Mouse (Mus musculus) liver, embryonic 14.5 days (tissue): ENCODE data around the gene Gm8773. TPM values are rescaled to one million over a fixed set of nuclear protein-coding genes. Genes with fewer than 3 reads are reported as not detected.

Source experiments
- ATAC-seq: fragments of 200-750 bp; cut with Nextera tagmentation; 2 replicates; pipeline ENCODE4 v1.8.0; 2017; ENCODE audit warnings: moderate number of reproducible peaks, mild to moderate bottlenecking, moderate library complexity; ENCODE audit not compliant: insufficient read depth
- DNase-seq, 3 experiments: peaks; one replicate each; pipeline ENCODE4 v3.0.0-alpha.2; 2012 to 2013; ENCODE audit warnings: low read depth in 3 of 3, low spot score in 3 of 3
- H3K27ac ChIP-seq: fragments of 300-500 bp; sonication (generic); 2 replicates; pipeline ENCODE4 v1.5.1; 2014; ENCODE audit warnings: moderate library complexity, mild to moderate bottlenecking, control low read depth, inconsistent platforms
- H3K27me3 ChIP-seq: fragments of 300-500 bp; sonication (generic); 2 replicates; pipeline ENCODE4 v1.6.1; 2014; ENCODE audit warnings: mild to moderate bottlenecking, low read length, moderate library complexity; ENCODE audit not compliant: control insufficient read depth, insufficient read depth
- H3K36me3 ChIP-seq: fragments of 300-500 bp; sonication (generic); replicated peaks from 2 replicates; pipeline ENCODE4 v1.6.1; 2014; ENCODE audit warnings: low read depth; ENCODE audit not compliant: control insufficient read depth, insufficient read depth
- H3K4me1 ChIP-seq, 2 experiments: fragments of 200-500 bp in 1 of 2; fragments of 300-500 bp in 1 of 2; sonication (generic) in 1 of 2; replicated peaks; 2 replicates each; pipeline ENCODE4 v1.6.1; 2012 to 2014; ENCODE audit warnings: antibody characterized with exemption in 1 of 2, inconsistent platforms in 1 of 2, low read length in 1 of 2; ENCODE audit not compliant: control insufficient read depth in 2 of 2, insufficient read depth in 2 of 2
- H3K4me2 ChIP-seq: fragments of 300-500 bp; sonication (generic); 2 replicates; pipeline ENCODE4 v1.6.1; 2014; ENCODE audit warnings: low read depth, mild to moderate bottlenecking, control low read depth, moderate library complexity
- H3K4me3 ChIP-seq, 2 experiments: fragments of 200-500 bp in 1 of 2; fragments of 300-500 bp in 1 of 2; sonication (generic) in 1 of 2; 2 replicates each; pipeline ENCODE4 v1.5.1; 2012 to 2014; ENCODE audit warnings: low read depth in 2 of 2, low read length in 2 of 2, mild to moderate bottlenecking in 2 of 2, control low read depth in 1 of 2, inconsistent platforms in 1 of 2, moderate library complexity in 1 of 2; ENCODE audit not compliant: insufficient read depth in 1 of 2
- H3K9ac ChIP-seq: fragments of 300-500 bp; sonication (generic); replicated peaks from 2 replicates; pipeline ENCODE4 v1.6.1; 2014; ENCODE audit warnings: mild to moderate bottlenecking, control low read depth, moderate library complexity
- H3K9me3 ChIP-seq: fragments of 300-500 bp; sonication (generic); 2 replicates; pipeline ENCODE4 v1.6.1; 2016; ENCODE audit warnings: low read length, mixed read lengths; ENCODE audit not compliant: control insufficient read depth
- CTCF ChIP-seq: IDR thresholded peaks from 2 replicates; pipeline ENCODE4 v1.5.1; 2016; ENCODE audit warnings: antibody characterized with exemption, low read depth, control low read depth
- EP300 ChIP-seq: IDR thresholded peaks from 2 replicates; pipeline ENCODE4 v1.6.1; 2016; ENCODE audit warnings: antibody characterized with exemption, low read depth
- WGBS: fragments of 180-500 bp; shearing (Covaris S2); extraction: QIAGEN DNeasy Blood & Tissue Kit; methylation state at CpG from one replicate; pipeline ENCODE4 v1.1.7; 2014; ENCODE audit not compliant: insufficient replicate concordance; 5-methylcytosine and 5-hydroxymethylcytosine counted together
- polyA plus RNA-seq, 2 experiments: library from polyadenylated mRNA; depleted of rRNA in 1 of 2; stranded (reverse) in 1 of 2; unstranded in 1 of 2; fragments of >200 nt; fragmentation: Nextera tagmentation in 1 of 2; extraction: Ambion mirVana in 1 of 2; gene quantifications; 2 replicates each; pipeline versions ENCODE4 v1.2.1 to v1.2.3; 2012 to 2014

Gm8773 gene
- polyA plus RNA-seq, 2 experiments = 0.12 to 0.28 TPM

GRCm38 (mm10) chr5:5587686-5588085 is 14.1 kb downstream of the Gm8773 start:
- ATAC-seq (no peak), DNase-seq (no peak)
- H3K4me1 ChIP-seq = no peaks in the 10 kb centered on the region
- H3K9me3 ChIP-seq = no peaks in the 10 kb centered on the region
- no peaks in the 10 kb centered on the region for H3K27me3 ChIP-seq
- H3K4me3 ChIP-seq = no peak overlapping the region
- H3K9ac ChIP-seq = no peak overlapping the region
- no peak overlapping the region for H3K4me2 ChIP-seq
- TF ChIP-seq EP300 (no peak), CTCF (no peak)
- 67% methylated on average over 3 of the region's 3 CpGs for WGBS
- no peak overlapping the region for H3K27ac ChIP-seq
- H3K36me3 ChIP-seq = no peaks in the 10 kb centered on the region

- Histone ChIP-seq H3K9ac (no peak overlapping the region), H3K27ac (no peak overlapping the region), H3K27me3 (no peaks in the 10 kb centered on the region), H3K9me3 (no peaks in the 10 kb centered on the region), H3K4me1 (no peaks in the 10 kb centered on the region), H3K4me3 (no peak overlapping the region), H3K4me2 (no peak overlapping the region), H3K36me3 (no peaks in the 10 kb centered on the region)
- TF ChIP-seq EP300 = no peak
- no peak for TF ChIP-seq CTCF
- DNase-seq = no peak
- ATAC-seq = no peak
- 40% methylated on average over 3 of the region's 3 CpGs for WGBS
Measured at GRCm38 (mm10) chr5:5610540-5610939, 36.9 kb downstream of the Gm8773 start.

GRCm38 (mm10) chr5:5618329-5618728 is 44.7 kb downstream of the Gm8773 start:
- no peak for ATAC-seq
- no peak for TF ChIP-seq CTCF
- no peak for TF ChIP-seq EP300
- Histone ChIP-seq H3K9ac (no peak overlapping the region), H3K36me3 (no peaks in the 10 kb centered on the region), H3K27ac (no peak overlapping the region), H3K4me2 (no peak overlapping the region), H3K4me1 (no peaks in the 10 kb centered on the region), H3K4me3 (no peak overlapping the region), H3K9me3 (no peaks in the 10 kb centered on the region), H3K27me3 (no peaks in the 10 kb centered on the region)
- WGBS = 32% methylated on average over 4 of the region's 4 CpGs
- DNase-seq = no peak

GRCm38 (mm10) chr5:5625491-5625890 is 51.9 kb downstream of the Gm8773 start:
- H3K27ac ChIP-seq = no peak overlapping the region
- ATAC-seq (no peak), DNase-seq (no peak)
- no peaks in the 10 kb centered on the region for H3K4me1 ChIP-seq
- no peak overlapping the region for H3K4me3 ChIP-seq
- H3K36me3 ChIP-seq = no peaks in the 10 kb centered on the region
- 56% methylated on average over 3 of the region's 3 CpGs for WGBS
- no peak overlapping the region for H3K4me2 ChIP-seq
- H3K9me3 ChIP-seq = no peaks in the 10 kb centered on the region
- H3K9ac ChIP-seq = no peak overlapping the region
- no peaks in the 10 kb centered on the region for H3K27me3 ChIP-seq
- TF ChIP-seq CTCF = no peak
- no peak for TF ChIP-seq EP300

Other genes starting within 250 kb of the Gm8773 start
- gene Cdk14, start 153.5 kb upstream of the Gm8773 start, polyA plus RNA-seq (2012; rRNA removed) = 0.35 and 0.68 TPM in 2 replicates
- 1.2 and 1.4 TPM in 2 replicates for gene Cdk14, start 153.5 kb upstream of the Gm8773 start, polyA plus RNA-seq (2014; fragmentation: Nextera tagmentation; extraction: Ambion mirVana)
- gene 1700015F17Rik, start 94.7 kb upstream of the Gm8773 start, polyA plus RNA-seq (2012; rRNA removed) = not detected in 2 replicates
- not detected in 2 replicates for gene 1700015F17Rik, start 94.7 kb upstream of the Gm8773 start, polyA plus RNA-seq (2014; fragmentation: Nextera tagmentation; extraction: Ambion mirVana)
- gene Cldn12, start 58.8 kb upstream of the Gm8773 start, polyA plus RNA-seq (2012; rRNA removed) = 4.7 and 5.3 TPM in 2 replicates
- 5.9 and 6.8 TPM in 2 replicates for gene Cldn12, start 58.8 kb upstream of the Gm8773 start, polyA plus RNA-seq (2014; fragmentation: Nextera tagmentation; extraction: Ambion mirVana)
- gene Gtpbp10, start 14.3 kb upstream of the Gm8773 start, polyA plus RNA-seq (2012; rRNA removed) = 3.5 and 5.5 TPM in 2 replicates
- 9.6 and 9.7 TPM in 2 replicates for gene Gtpbp10, start 14.3 kb upstream of the Gm8773 start, polyA plus RNA-seq (2014; fragmentation: Nextera tagmentation; extraction: Ambion mirVana)
- 0.08 and 0.32 TPM in 2 replicates for gene Cfap69, start 90.4 kb downstream of the Gm8773 start, polyA plus RNA-seq (2012; rRNA removed)
- gene Cfap69, start 90.4 kb downstream of the Gm8773 start, polyA plus RNA-seq (2014; fragmentation: Nextera tagmentation; extraction: Ambion mirVana) = 0.10 and 0.13 TPM in 2 replicates
- 2.8 and 3.0 TPM in 2 replicates for gene Steap2, start 120.8 kb downstream of the Gm8773 start, polyA plus RNA-seq (2012; rRNA removed)
- gene Steap2, start 120.8 kb downstream of the Gm8773 start, polyA plus RNA-seq (2014; fragmentation: Nextera tagmentation; extraction: Ambion mirVana) = 5.0 and 5.2 TPM in 2 replicates
- gene Steap1, start 175.5 kb downstream of the Gm8773 start, polyA plus RNA-seq (2012; rRNA removed) = 2.1 TPM in 2 replicates
- 4.9 and 5.7 TPM in 2 replicates for gene Steap1, start 175.5 kb downstream of the Gm8773 start, polyA plus RNA-seq (2014; fragmentation: Nextera tagmentation; extraction: Ambion mirVana)